Mouse (Mus musculus): ENCODE measurements at regions not wholly inside any gene's neighbourhood (a gene's known extent, or its start where the extent isn't known, plus 50 kb on each side); places are given as distances from the start of the nearest gene placed in this dataset.

- no peak for ATAC-seq (ENCODE audit: low FRiP score)
- H3K9ac ChIP-seq = no peak overlapping the region
- no peak overlapping the region for H3K27ac ChIP-seq
- DNase-seq (ENCODE audit: low spot score) = no peak
- peaks cover 21% of the 10 kb centered on the region for H3K4me1 ChIP-seq (replicated peaks; ENCODE audit: control insufficient read depth, insufficient read depth, low read length)
- no peak overlapping the region for H3K4me3 ChIP-seq (replicated peaks; ENCODE audit: low read length)
- H3K36me3 ChIP-seq (replicated peaks; ENCODE audit: control insufficient read depth, insufficient read depth) = no peaks in the 10 kb centered on the region
- H3K9me3 ChIP-seq (ENCODE audit: control insufficient read depth, low read length) = no peaks in the 10 kb centered on the region
- H3K27me3 ChIP-seq (ENCODE audit: control insufficient read depth, insufficient read depth, low read length) = no peaks in the 10 kb centered on the region
- 72% methylated on average over 6 of the region's 6 CpGs for WGBS
- no peak overlapping the region for H3K4me2 ChIP-seq (replicated peaks)
Measured at GRCm38 (mm10) chr9:47279410-47279809, 250.6 kb upstream of the Cadm1 start.

GRCm38 (mm10) chr9:47280146-47280545 is 249.8 kb upstream of the Cadm1 start:
- Histone ChIP-seq H3K9ac (no peak overlapping the region), H3K27ac (peak overlapping the region; percentile 59; the same call in 1 of the 2 replicates), H3K27me3 (ENCODE audit: control insufficient read depth, insufficient read depth, low read length) (no peaks in the 10 kb centered on the region), H3K4me3 (replicated peaks; ENCODE audit: low read length) (no peak overlapping the region), H3K36me3 (replicated peaks; ENCODE audit: control insufficient read depth, insufficient read depth) (no peaks in the 10 kb centered on the region), H3K4me1 (replicated peaks; ENCODE audit: control insufficient read depth, insufficient read depth, low read length) (peaks cover 21% of the 10 kb centered on the region), H3K4me2 (replicated peaks) (no peak overlapping the region), H3K9me3 (ENCODE audit: control insufficient read depth, low read length) (no peaks in the 10 kb centered on the region)
- peak; percentile 53 for DNase-seq (ENCODE audit: low spot score)
- 31% methylated on average over 7 of the region's 7 CpGs for WGBS
- ATAC-seq (ENCODE audit: low FRiP score) = no peak

DNA sequence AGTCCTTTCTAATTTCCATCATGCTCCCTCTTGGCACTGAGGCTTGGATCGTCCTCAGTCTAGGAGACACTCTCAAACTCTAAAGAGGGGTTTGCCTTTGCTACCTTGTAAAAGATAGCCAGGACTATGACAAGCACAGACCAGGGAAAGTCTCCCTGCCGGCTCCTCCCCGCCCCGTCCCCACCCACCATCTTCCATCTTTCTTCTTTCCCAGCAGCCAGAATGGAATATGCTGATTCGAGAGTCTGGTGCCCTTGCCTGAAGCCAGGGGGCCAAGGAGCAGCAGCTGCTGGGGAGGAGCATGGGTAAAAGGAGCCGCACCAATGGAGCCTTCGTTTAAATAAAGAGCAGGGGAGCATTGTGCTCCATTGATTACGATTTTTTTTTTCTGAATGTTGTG is 249.4 kb upstream of the Cadm1 start:
- Histone ChIP-seq H3K4me1 (replicated peaks; ENCODE audit: control insufficient read depth, insufficient read depth, low read length) (peaks cover 21% of the 10 kb centered on the region), H3K27ac (peak overlapping the region; percentile 59; the same call in 1 of the 2 replicates), H3K4me3 (replicated peaks; ENCODE audit: low read length) (no peak overlapping the region), H3K36me3 (replicated peaks; ENCODE audit: control insufficient read depth, insufficient read depth) (no peaks in the 10 kb centered on the region), H3K4me2 (replicated peaks) (no peak overlapping the region), H3K9ac (no peak overlapping the region), H3K9me3 (ENCODE audit: control insufficient read depth, low read length) (no peaks in the 10 kb centered on the region), H3K27me3 (ENCODE audit: control insufficient read depth, insufficient read depth, low read length) (no peaks in the 10 kb centered on the region)
- no peak for DNase-seq (ENCODE audit: low spot score)
- WGBS = 14% methylated on average over 8 of the region's 8 CpGs
- peak; percentile 17; the same call in 1 of the 2 replicates for ATAC-seq (ENCODE audit: low FRiP score)

GRCm38 (mm10) chr9:47283746-47284455 is 246.1 kb upstream of the Cadm1 start:
- ATAC-seq (ENCODE audit: low FRiP score) (no peak), DNase-seq (ENCODE audit: low spot score) (no peak)
- 34% methylated on average over 4 of the region's 4 CpGs for WGBS
- no peak overlapping the region for H3K4me3 ChIP-seq (replicated peaks; ENCODE audit: low read length)
- H3K9me3 ChIP-seq (ENCODE audit: control insufficient read depth, low read length) = no peaks in the 10 kb centered on the region
- no peaks in the 10 kb centered on the region for H3K36me3 ChIP-seq (replicated peaks; ENCODE audit: control insufficient read depth, insufficient read depth)
- H3K27ac ChIP-seq = no peak overlapping the region
- H3K4me2 ChIP-seq (replicated peaks) = no peak overlapping the region
- H3K27me3 ChIP-seq (ENCODE audit: control insufficient read depth, insufficient read depth, low read length) = no peaks in the 10 kb centered on the region
- peaks cover 21% of the 10 kb centered on the region for H3K4me1 ChIP-seq (replicated peaks; ENCODE audit: control insufficient read depth, insufficient read depth, low read length)
- H3K9ac ChIP-seq = no peak overlapping the region

GRCm38 (mm10) chr9:47286930-47287722 is 242.8 kb upstream of the Cadm1 start:
- no peaks in the 10 kb centered on the region for H3K36me3 ChIP-seq (replicated peaks; ENCODE audit: control insufficient read depth, insufficient read depth)
- no peak overlapping the region for H3K9ac ChIP-seq
- no peak overlapping the region for H3K27ac ChIP-seq
- no peaks in the 10 kb centered on the region for H3K9me3 ChIP-seq (ENCODE audit: control insufficient read depth, low read length)
- ATAC-seq (ENCODE audit: low FRiP score) (no peak), DNase-seq (ENCODE audit: low spot score) (no peak)
- H3K4me1 ChIP-seq (replicated peaks; ENCODE audit: control insufficient read depth, insufficient read depth, low read length) = no peaks in the 10 kb centered on the region
- H3K4me2 ChIP-seq (replicated peaks) = no peak overlapping the region
- H3K27me3 ChIP-seq (ENCODE audit: control insufficient read depth, insufficient read depth, low read length) = no peaks in the 10 kb centered on the region
- H3K4me3 ChIP-seq (replicated peaks; ENCODE audit: low read length) = no peak overlapping the region
- WGBS = 75% methylated on average over 9 of the region's 9 CpGs

GRCm38 (mm10) chr9:47288587-47289199 is 241.3 kb upstream of the Cadm1 start:
- no peak for ATAC-seq (ENCODE audit: low FRiP score)

GRCm38 (mm10) chr9:47300633-47301032 is 229.3 kb upstream of the Cadm1 start:
- Histone ChIP-seq H3K9me3 (ENCODE audit: control insufficient read depth, low read length) (no peaks in the 10 kb centered on the region), H3K36me3 (replicated peaks; ENCODE audit: control insufficient read depth, insufficient read depth) (no peaks in the 10 kb centered on the region), H3K4me3 (replicated peaks; ENCODE audit: low read length) (no peak overlapping the region), H3K27ac (no peak overlapping the region), H3K4me2 (replicated peaks) (no peak overlapping the region), H3K4me1 (replicated peaks; ENCODE audit: control insufficient read depth, insufficient read depth, low read length) (no peaks in the 10 kb centered on the region), H3K9ac (no peak overlapping the region), H3K27me3 (ENCODE audit: control insufficient read depth, insufficient read depth, low read length) (no peaks in the 10 kb centered on the region)
- no peak for ATAC-seq (ENCODE audit: low FRiP score)
- no peak for DNase-seq (ENCODE audit: low spot score)
- WGBS = 70% methylated on average over 1 of the region's 1 CpGs

More at GRCm38 (mm10) chr9:47288587-47289199, 241.3 kb upstream of the Cadm1 start:
- H3K4me2 ChIP-seq (replicated peaks) = no peak overlapping the region
- DNase-seq (ENCODE audit: low spot score) = no peak
- 36% methylated on average over 7 of the region's 7 CpGs for WGBS
- H3K9me3 ChIP-seq (ENCODE audit: control insufficient read depth, low read length) = no peaks in the 10 kb centered on the region
- no peak overlapping the region for H3K9ac ChIP-seq
- H3K4me3 ChIP-seq (replicated peaks; ENCODE audit: low read length) = no peak overlapping the region
- H3K27ac ChIP-seq = no peak overlapping the region
- no peaks in the 10 kb centered on the region for H3K36me3 ChIP-seq (replicated peaks; ENCODE audit: control insufficient read depth, insufficient read depth)
- no peaks in the 10 kb centered on the region for H3K4me1 ChIP-seq (replicated peaks; ENCODE audit: control insufficient read depth, insufficient read depth, low read length)
- no peaks in the 10 kb centered on the region for H3K27me3 ChIP-seq (ENCODE audit: control insufficient read depth, insufficient read depth, low read length)

GRCm38 (mm10) chr9:47307125-47307751 is 222.7 kb upstream of the Cadm1 start:
- peak; percentile 41 for DNase-seq (ENCODE audit: low spot score)
- Histone ChIP-seq H3K9ac (no peak overlapping the region), H3K27ac (no peak overlapping the region), H3K9me3 (ENCODE audit: control insufficient read depth, low read length) (no peaks in the 10 kb centered on the region), H3K4me1 (replicated peaks; ENCODE audit: control insufficient read depth, insufficient read depth, low read length) (peaks cover 10% of the 10 kb centered on the region; the same call in 1 of the 2 replicates), H3K36me3 (replicated peaks; ENCODE audit: control insufficient read depth, insufficient read depth) (no peaks in the 10 kb centered on the region), H3K4me3 (replicated peaks; ENCODE audit: low read length) (no peak overlapping the region), H3K27me3 (ENCODE audit: control insufficient read depth, insufficient read depth, low read length) (no peaks in the 10 kb centered on the region), H3K4me2 (replicated peaks) (no peak overlapping the region)
- WGBS = 84% methylated on average over 7 of the region's 7 CpGs
- ATAC-seq (ENCODE audit: low FRiP score) = no peak

Data from hindbrain, embryonic 14.5 days (tissue).